Mouse (Mus musculus) common myeloid progenitor, adult 5-6 weeks (primary cell): ENCODE data around the gene Gnptg. TPM values are rescaled to one million over a fixed set of nuclear protein-coding genes. Genes with fewer than 3 reads are reported as not detected.

Experiments used
- ATAC-seq: replicated peaks from 2 replicates; pipeline ENCODE4 v1.8.0; 2016; ENCODE audit warnings: low read depth, mild to moderate bottlenecking, moderate TSS enrichment, inconsistent platforms; ENCODE audit not compliant: poor library complexity, severe bottlenecking
- total RNA-seq: library from RNA; stranded (forward); fragments of 200-1000, 187-1606 nt; gene quantifications from 2 replicates; pipeline ENCODE4 v1.2.3, GENCODE M21; 2017

Gene Gnptg
- total RNA-seq, 1 experiment from 2014 or later, result 14.3 TPM

DNA sequence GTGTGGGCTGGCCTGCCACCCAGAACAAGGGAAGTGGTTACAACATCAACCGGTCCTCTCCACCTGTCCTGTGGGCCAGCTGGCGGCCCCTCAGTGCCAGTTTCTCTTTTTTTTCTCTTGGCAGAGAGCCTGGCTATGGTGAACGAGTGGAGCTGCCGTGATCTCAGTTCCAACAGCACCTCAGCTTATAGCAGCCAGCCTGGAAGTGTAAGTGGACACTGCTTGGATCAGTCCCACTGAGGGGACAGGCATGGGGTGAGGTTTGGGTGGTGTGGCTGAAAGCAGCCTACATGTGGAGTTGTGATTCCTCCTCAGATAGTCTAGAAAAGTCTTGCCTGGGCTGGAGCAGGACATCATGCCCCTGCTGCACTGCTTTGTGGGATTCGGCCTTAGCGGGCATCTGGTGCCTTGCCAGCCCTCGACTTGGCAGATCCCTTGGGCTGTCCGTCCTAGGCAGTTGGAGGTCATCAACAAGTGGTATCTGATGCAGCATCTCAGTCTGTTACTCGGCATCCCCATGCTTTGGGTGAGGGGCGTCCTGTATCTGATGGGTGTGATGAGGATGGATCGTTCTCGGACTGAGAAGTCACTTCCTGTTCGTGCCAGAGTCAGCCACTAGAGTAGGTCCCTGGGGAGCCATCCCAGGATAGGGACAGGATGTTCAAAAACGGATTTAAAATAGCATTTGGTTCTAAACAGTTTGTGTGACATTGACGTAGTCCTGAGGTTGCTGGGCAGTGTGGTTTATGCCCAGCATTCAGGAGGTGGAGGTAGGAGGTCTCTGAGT, 29.1 kb downstream of the Gnptg start:
- peak; percentile 56; the same call in 1 of the 2 replicates for ATAC-seq

- no peak for ATAC-seq
Observed at GRCm38 (mm10) chr17:25210006-25210405, 29.9 kb downstream of the Gnptg start.

GRCm38 (mm10) chr17:25202401-25202800, 37.5 kb downstream of the Gnptg start:
- no peak for ATAC-seq

DNA sequence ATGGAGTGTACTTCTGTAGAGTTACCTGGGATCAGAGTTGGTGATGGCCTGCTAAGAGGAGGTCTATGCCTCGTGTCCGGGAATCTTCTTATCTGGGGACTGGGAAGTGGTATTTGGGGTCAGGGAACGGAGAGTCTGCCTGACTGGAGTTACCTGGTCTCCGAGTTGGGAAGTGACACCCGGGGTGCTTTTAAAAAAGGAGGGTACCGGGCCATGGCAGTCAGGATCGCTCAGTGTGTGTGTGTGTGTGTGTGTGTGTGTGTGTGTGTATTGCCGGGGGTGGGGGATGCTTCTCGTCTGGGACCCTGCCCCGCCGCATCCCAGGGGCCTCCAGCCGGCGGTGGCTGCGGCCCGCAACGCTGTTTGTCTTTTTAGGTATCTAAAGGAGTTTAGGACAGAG, 50.8 kb downstream of the Gnptg start:
- no peak for ATAC-seq

- peak; percentile 27; the same call in 1 of the 2 replicates for ATAC-seq
Observed at GRCm38 (mm10) chr17:25188150-25189031, 51.5 kb downstream of the Gnptg start, which contains the start of gene Unkl. Gene Unkl, plus strand, starts transcription at chr17:25188397.

DNA sequence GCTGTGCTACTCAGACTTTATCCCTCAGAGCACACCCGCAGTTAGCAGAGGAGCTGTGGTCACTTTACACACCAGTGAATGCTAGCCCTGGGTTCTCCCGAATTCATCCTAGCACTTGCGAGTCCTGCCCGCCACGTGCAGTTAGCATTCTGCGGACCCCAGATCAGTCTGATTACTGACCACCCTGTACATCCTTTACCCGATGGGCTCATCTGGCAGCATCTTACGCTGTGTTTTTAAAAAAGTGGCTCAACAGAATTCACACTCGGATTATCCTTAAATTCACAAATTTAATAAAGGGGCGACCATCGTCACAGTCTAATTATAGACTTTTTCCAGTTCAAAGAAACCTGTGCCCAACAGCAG, 52.2 kb downstream of the Gnptg start:
- no peak for ATAC-seq

DNA sequence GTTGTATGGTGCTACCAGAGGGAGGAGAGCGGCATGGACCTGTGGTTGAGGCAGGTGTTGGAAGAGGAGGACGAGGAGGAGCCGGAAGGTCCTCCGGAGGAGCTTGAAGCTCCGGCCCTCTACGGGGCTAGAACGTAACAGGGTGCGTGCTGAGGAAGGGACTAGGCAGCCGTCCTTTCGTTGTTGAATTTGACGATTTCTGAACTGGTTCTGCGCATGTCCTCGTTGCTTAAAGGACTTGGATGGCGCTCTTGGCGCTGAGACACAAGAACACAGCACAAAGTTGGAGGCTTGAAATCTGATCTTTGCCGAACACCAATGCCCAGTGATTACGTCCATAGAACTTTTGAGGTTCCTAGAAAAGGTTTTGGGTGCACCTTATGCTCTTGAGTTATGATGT, 55.0 kb downstream of the Gnptg start:
- no peak for ATAC-seq

GRCm38 (mm10) chr17:25184129-25184691, 55.7 kb downstream of the Gnptg start, which contains the start of gene BC003965:
Gene BC003965, plus strand, starts transcription at chr17:25184554.
- ATAC-seq, result peak; percentile 83

Other genes with a start within 250 kb of the Gnptg start
- gene Cramp1l, start 224.3 kb downstream of the Gnptg start, total RNA-seq, result 10.5 and 14.8 TPM in 2 replicates
- 21.6 and 41.7 TPM in 2 replicates for gene Ift140, start 224.0 kb downstream of the Gnptg start, total RNA-seq
- not detected in 2 replicates for gene Tmem204, start 156.5 kb downstream of the Gnptg start, total RNA-seq
- 23.7 and 44.4 TPM in 2 replicates for gene Telo2, start 124.2 kb downstream of the Gnptg start, total RNA-seq
- not detected in 2 replicates for gene Ptx4, start 119.4 kb downstream of the Gnptg start, total RNA-seq
- 4.1 and 7.3 TPM in 2 replicates for gene Clcn7, start 106.7 kb downstream of the Gnptg start, total RNA-seq
- 0.09 TPM in 1 of 2 replicates, not detected in the other for gene Ccdc154, start 77.7 kb downstream of the Gnptg start, total RNA-seq
- gene Gm38655, start 64.7 kb downstream of the Gnptg start, total RNA-seq, result not detected in 2 replicates
- 10.9 and 11.6 TPM in 2 replicates for gene BC003965, start 55.6 kb downstream of the Gnptg start, total RNA-seq
- gene Unkl, start 51.7 kb downstream of the Gnptg start, total RNA-seq, result 6.9 and 15.5 TPM in 2 replicates
- 30.2 and 34.1 TPM in 2 replicates for gene Tsr3, start within 50 bp of the Gnptg start, total RNA-seq
- 0.59 and 2.6 TPM in 2 replicates for gene Baiap3, start 16.2 kb upstream of the Gnptg start, total RNA-seq
- gene Ube2i, start 34.5 kb upstream of the Gnptg start, total RNA-seq, result 313 and 322 TPM in 2 replicates
- 1.2 and 1.5 TPM in 2 replicates for gene Prss34, start 58.3 kb upstream of the Gnptg start, total RNA-seq
- not detected in 2 replicates for gene Prss28, start 68.5 kb upstream of the Gnptg start, total RNA-seq
- not detected in 2 replicates for gene Prss29, start 78.5 kb upstream of the Gnptg start, total RNA-seq
- gene Tpsab1, start 105.4 kb upstream of the Gnptg start, total RNA-seq, result not detected in 2 replicates
- gene Tpsb2, start 126.2 kb upstream of the Gnptg start, total RNA-seq, result not detected in 2 replicates
- not detected in 2 replicates for gene Tpsg1, start 129.1 kb upstream of the Gnptg start, total RNA-seq
- gene Cacna1h, start 193.7 kb upstream of the Gnptg start, total RNA-seq, result 0.05 TPM in 1 of 2 replicates, not detected in the other
- gene Tekt4, start 214.5 kb upstream of the Gnptg start, total RNA-seq, result not detected in 2 replicates